In the genomic region with DNA sequence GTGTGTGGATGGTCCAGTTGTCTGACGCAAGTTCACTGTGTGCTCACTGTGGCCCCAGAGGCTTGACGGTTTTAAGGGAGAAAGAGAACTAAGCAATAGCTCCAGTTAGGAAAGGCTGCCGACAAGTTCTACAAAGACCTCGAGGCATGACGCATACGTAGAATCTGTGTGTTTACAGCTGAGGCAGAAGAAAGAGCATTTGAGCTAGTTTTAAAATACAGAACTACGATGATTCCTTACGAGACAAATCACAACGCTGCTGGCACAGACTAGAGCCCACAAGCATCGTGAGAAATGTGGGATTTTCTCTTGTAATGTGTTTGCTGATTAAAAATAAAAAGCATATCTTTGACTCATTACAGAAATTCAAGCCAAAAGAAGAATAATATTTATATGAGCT, we compare ENCODE assay signal across 15 mouse cellular contexts.
"Had no signal": no experiment of that assay in that cellular context is flagged by ENCODE, and none has a peak within 500 bp of the region (broad histone marks: within the 10 kb centered on the region; RNA-seq: fewer than 3 reads in every experiment).

No protein-coding gene starts in this region.

- ATAC-seq: liver, postnatal 0 days; lung, postnatal 0 days; midbrain, embryonic 16.5 days had no signal

- DNase-seq: liver, postnatal 0 days; lung, adult 2 months; lung, postnatal 14 days; lung, postnatal 4 days; midbrain, embryonic 14.5 days; retina, postnatal 1 day; right cerebral cortex, adult 18-20 months; right cerebral cortex, postnatal 14 days; right cerebral cortex, postnatal 4 days; spleen, adult 18-20 months; thymus, adult 2 months; thymus, postnatal 25 days; thymus, postnatal 4 days had no signal
